Mouse (Mus musculus): ENCODE results near the gene Lamtor1.

DNA sequence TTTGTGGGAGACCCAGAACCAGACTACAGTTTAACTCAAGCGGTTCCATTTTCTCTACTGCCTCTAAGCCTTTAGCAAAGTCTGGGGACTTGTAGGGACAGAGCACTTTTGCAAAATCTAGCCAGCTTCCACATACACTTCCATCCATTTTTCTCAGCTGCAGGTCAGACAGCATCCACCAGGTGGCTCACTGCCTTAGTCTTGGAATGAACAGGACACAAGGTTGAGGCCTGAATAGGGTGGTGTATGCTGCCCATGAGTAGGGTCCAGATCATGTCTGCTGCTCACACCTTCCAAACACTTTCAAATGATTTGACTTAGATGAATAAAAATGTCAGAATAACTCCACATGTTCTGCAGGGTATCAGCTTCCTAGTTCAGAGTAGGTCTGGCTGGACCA, 12.4 kb downstream of the Lamtor1 start:
- TF ChIP-seq EP300 (IDR thresholded peaks at IDR 0.05) (no peak), CTCF (IDR thresholded peaks at IDR 0.05) (peak; percentile 94)
